Mouse (Mus musculus): ENCODE results near the gene Il9.

- TF ChIP-seq CTCF (IDR thresholded peaks at IDR 0.05; ENCODE audit: low read depth) (no peak), EP300 (IDR thresholded peaks at IDR 0.05; ENCODE audit: low read depth) (no peak)
Measured at GRCm38 (mm10) chr13:56522821-56523167, 40.7 kb upstream of the Il9 start.

All from liver, postnatal 0 days (tissue).